Mouse (Mus musculus) adrenal gland (tissue): ENCODE measurements around the gene Eif2ak3.

Experiments
- intact Hi-C: fragments of 180-260 bp; cut with DNase I; formaldehyde crosslinking; loops from one replicate; pipeline ENCODE4 v1.15.1; 2025

Gene Eif2ak3

DNA sequence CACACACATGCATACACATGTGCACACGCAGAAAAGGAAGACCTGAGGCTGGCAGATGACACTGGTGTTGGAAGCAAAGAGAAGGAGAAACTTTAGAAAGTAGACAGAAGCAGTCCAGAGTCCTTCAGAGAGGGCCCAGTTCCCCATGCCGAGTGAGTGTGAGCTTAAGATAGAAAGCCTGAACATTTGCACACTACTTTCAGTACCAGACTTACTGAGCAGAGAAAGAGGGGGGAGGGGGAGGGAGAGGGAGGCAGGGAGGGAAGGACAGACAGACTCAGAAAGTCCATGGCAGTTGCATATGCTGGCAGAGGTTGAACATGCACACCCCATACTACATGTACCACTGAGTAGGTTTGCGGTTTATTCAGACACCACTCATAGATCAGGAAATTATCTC lies 13.8 kb upstream of the Eif2ak3 start:
- intact Hi-C loops, result no loop called here

DNA sequence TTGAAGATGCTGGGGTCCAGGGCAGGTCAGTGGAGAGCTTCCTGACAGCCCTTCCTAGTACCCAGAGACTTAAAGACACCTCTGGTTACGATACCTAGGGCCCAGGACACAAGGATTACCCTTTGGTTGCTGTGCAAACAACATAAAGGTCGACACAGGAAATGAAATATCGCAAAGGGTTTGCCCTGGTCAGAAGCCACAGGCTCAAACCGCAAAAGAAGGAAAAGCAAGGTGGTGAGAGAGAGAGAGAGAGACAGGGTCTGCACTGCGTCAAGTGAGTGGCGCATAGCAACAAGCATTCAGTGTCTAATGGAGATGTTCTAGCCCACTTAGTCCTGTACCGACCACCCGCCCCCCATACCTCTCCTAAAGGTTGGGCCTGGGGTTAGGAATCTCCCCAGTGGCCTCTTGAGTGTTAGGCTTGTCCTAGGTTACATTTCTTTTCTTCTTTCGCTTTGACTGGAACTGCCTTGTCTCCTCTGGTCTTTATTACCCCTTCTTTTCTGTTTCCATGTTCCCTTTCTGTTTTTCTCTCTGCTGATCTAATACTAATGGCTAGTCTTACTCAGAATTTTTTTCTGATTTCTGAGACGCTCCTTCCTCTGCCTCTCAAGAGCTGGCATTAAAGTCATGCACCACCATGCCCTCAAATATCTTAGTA lies 13.0 kb upstream of the Eif2ak3 start:
- intact Hi-C loops, result no loop called here

DNA sequence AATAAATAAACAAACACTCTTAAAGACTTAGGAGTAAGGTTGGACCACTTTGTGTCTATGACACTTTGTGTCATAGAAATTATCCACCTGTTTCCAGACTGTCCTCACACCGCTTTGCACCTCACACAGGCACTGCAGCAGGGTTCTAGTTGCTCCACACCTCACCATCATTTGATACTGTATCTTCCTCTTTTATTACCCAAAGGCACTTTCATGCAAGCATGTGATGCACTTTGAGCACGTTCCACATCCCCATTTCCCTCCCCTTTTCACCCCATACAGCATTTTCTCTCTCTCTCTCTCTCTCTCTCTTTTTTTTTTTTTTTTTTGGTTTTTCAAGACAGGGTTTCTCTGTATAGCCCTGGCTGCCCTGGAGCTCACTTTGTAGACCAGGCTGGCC lies 7.0 kb upstream of the Eif2ak3 start:
- intact Hi-C loops, result no loop called here

DNA sequence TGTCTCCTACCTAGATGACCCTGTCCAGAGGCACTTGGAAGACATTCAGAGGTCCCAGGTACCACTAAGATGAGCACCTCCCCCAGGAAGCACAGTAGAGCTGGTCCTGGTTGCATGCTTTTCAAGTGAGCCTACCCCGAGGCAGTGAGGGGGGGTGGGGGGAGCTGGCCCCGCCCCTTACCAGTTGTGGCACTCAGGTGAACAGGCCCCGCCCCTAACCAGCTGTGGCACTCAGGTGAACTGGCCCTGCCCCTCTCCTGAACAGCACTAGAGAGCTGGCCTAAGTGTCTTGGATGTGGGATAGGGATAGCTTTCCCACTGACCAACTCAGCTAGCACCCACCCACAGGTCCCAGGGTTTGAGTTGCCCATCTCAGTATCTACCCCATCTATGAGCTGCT lies 5.8 kb upstream of the Eif2ak3 start:
- intact Hi-C loops, result no loop called here

DNA sequence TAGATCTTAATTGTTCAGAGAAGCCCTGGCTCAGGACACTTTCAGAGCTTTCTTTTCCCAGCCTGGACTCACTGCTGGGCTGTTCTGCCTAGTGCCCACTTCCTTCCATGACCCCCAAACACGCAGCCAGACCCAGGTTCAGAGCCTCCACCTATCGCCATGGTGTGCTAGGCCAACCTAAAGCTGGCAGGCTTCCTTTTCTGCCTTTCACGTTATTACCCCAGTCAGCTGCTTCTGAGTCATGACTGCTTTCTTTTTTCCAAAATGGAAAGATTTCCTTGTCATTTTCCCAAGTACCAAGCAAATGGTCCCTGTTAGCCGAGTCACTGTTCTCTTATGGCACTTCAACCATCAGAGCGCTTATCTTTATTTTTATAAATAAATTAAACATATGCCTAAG lies 4.0 kb upstream of the Eif2ak3 start:
- intact Hi-C loops, result no loop called here

DNA sequence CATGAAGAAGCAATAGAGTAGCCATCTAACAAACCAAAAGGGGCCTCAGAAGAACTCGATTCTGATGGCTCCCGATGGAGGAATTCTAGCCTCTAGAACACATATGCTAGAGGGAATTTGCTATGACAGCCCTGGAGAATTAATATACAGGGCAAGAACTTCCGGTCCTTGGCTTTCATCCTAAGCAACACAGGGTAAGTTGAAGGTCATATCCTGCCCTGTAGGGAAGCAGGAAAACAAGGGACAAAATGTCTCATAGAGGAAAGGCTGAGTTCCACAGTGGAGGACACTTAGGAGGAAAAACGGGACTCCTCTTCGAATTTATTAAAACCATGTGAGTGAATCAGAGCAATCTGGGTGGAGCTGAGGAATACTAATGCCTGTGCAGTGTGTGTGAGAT lies 1.3 kb upstream of the Eif2ak3 start:
- intact Hi-C loops, result no loop called here

DNA sequence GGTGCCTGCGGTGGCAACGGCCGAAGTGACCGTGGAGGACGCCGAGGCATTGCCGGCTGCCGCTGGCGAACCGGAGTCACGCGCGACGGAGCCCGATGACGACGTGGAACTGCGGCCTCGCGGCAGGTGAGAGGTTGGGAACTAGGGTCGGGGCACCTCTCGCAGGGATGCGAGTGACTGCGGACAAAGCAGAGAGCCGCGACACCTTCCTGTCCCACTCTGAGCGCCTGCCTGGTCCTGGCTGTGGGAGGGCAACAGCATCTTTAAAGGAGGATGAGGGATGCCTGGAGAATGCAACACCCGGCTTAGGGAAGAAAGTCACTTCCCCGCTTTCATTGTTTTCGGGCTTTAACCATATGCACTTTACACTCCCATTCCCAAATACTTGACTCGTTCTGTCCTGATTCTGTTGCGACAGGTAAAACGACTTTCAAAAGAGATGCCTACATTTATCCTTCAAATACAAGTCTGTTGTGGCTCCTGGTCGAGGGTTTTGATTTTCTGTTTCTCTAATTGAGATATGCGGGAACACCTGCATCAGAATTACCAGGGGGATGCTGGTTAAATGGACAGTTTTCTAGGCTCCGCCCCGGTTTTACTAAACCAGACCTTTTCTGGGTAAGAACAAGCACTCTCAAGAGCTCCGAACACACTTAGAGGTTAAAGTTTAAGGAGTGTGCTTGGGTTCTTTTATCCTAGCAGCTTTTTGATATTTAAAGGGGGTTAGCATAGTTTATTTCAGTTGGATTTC lies 756 bp downstream of the Eif2ak3 start:
- intact Hi-C loops, result no loop called here

DNA sequence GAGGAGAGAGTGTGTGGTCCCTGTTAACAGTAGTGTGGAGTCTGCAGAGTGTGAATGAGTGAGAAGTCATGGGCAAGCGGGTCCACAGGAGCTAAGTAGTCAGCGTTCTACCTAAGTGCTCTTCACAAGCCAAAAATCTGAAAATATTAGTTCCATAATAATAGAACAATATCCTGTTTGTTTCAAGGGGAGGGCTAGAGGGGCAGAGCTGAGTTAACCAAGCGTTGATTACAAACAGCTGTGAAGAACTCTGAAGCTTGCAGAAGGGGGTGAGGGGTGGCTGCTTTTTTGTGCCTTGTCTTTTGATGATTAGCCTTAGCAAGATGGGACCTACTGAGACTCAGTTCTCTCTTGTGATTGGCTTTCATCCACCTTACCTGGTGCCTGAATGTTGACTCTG lies 3.1 kb downstream of the Eif2ak3 start:
- intact Hi-C loops, result no loop called here

DNA sequence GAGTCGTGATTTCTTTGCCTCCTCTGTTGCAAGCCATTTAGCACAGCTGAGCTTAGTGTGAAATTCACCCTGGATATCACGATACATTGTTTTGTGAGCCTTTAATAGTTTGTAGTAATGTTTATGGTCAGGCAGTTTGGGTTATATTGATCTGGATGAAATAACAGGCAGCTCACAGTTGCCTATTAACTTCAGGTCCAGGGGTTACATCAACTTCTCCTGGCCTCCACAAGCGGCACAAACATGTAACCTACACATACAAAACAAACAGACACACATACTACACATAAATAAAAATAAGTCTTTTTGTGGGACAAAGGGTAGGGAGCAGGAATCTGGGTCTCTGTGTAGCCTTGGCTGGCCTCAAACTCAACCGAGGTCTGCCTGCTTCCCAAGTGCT lies 9.1 kb downstream of the Eif2ak3 start:
- intact Hi-C loops, result no loop called here

DNA sequence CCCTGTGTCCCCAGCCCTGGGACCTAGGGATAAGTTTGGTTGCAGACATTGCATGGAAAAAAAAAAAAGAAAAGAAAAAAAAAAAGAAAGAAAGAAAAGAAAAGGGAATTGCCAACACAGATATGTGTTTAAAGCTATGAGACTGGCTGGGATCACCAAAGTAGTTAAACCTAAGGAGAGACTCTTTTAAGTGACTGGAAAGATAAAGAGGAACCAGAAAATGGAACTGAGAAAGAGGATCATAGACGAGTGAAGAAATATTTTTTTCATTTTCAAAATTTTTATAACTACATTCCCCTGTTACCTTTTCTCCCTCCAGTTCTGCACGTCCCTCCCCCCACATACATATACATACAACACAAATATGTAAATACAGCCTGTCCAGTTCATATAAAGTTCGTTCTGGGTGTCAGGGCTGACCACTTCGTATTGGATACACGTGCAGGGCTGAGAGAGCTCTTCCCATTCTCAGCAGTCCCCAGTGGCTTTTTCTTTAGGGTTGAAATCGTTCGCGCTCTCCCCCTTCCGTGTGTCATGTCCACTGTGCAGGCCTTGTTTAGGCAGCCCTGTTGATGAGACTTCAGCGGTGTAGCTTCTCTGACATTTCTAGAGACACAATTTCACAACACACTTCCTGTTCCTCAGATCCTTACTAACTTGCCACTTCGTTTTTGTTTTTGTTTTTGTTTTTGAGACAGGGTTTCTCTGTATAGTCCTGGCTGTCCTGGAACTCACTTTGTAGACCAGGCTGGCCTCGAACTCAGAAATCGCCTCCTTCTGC lies 11.4 kb downstream of the Eif2ak3 start:
- intact Hi-C loops, result no loop called here

DNA sequence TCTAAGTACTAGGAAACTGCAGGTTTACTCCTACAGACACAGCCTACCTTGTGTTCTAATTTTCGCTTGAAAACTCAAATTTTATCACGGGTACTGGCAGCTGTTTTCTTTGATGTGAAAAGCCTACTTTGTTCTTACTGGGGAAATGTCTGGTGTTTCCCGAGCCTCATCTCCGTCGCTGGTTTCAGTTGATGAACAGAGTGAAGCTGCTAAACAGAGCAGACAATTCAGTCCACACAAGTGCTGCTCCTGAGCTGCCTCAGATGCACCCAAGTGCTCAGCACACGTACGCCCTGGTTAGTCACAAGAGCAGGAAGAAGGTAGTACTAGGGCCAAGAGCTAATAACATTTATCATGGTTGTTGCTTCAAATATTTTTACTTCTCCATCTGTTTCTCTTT lies 18.4 kb downstream of the Eif2ak3 start:
- intact Hi-C loops, result no loop called here

DNA sequence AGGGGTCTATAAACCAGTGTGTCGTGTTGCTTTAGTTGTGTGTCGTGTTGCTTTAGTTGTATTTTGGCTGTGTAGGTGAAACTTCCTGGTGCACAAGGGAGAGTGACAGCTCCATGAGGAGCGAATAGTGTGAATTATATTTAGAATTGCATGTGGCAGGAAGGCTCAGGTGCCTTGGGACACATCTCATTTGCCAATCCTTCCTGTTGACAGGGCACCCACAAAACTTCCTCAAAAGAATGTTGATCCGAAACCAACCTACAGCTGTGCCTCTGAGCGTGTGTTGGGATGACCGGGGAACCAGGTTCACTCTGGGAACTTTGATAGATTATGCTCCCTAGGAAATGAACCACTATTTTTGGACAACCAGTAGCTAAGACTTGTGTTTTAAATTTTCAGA lies 20.0 kb downstream of the Eif2ak3 start:
- intact Hi-C loops, result no loop called here

DNA sequence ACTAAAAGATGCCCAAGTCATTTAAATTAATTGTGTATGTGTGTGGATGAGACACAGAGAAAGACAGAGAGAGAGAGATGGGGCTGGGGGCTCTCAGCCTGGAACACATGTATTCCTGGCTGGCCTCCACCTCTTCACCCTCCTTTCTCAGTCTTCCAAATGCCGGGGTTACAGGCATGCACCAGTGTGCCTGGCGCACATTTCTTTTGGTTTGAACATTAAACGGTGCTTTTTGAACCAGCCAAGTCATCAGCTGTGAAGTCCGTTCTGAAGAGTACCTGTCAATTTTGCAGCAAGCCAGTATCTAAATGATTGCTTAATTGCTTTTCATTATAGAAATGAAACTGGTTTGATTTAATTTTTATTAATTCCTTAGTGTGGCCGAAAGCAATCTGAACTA lies 22.4 kb downstream of the Eif2ak3 start:
- intact Hi-C loops, result no loop called here

DNA sequence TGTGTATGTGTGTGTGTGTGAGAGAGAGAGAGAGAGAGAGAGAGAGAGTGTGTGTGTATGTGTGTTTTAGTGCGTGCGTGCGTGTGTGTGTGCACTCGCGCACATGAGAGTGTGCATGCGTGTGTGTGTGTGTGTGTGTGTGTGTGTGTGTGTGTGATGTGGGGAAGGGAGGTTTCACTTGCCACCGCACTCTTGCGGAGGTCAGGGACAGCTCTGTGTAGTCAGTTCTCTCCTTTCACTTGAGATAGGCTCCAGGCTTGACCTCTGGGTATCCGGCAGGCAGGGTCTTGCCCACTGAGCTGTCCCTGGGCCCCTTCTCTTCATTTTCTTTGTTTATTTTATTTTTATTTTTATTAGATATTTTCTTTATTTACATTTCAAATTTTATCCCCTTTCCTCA lies 23.0 kb downstream of the Eif2ak3 start:
- intact Hi-C loops, result no loop called here

DNA sequence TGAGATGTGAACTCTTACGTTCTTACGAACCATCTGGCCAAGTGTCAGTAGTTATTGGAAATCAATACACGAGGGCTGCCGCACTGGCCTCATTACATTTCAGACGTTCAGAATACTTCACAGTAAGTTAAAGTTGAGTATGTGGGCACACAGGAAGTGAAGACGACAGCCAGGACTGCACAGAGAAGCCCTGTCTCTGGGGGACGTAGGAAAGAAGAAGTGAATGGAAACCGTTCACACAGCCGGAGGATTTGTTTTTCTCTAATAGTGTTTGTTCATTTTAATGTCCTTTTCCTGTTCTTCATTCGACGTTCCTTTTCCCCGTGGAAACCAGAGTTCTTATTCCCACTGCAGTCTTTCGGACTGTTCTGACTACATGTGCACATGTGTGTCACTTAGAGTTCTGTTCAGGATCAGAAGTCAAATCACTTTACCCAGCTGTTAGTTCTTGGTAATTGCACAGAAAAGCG lies 27.2 kb downstream of the Eif2ak3 start:
- intact Hi-C loops, result no loop called here

DNA sequence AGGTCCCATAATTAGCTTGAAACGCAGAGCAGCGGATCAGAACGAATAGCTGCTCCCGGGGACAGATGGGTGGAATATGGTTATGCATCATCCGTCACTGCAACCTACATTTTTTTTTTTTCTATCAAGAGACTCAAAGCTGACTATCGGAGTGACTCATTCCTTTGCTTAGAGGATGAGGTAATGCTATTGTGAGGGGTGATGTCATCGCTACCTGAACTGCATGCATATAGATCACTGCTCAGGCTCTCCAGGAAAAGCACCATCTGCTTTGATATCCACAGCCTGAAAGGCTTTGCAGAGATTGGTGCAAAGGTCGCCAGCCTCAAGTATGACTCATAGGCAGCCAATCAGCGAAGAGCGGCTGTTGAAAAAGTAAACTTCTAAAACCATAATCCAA lies 27.8 kb downstream of the Eif2ak3 start:
- intact Hi-C loops, result no loop called here

DNA sequence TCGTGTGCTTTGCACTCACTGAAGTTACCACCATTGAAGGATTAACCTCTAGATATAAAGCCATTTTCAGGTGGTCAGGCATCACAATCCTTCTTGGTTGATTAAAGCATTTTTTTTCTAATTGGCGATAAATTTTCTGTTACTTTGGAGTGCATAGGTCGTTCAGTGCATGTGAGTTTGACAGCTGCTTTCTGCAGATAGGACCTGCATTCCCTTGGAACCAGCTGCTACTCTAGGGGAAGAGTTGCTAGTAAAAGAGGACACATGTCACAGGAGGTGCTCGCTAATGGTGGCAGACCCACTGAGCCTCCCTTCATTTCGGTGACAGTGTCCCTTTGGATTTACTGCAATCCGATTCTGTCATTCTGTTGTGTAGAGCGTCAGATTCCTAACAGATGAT lies 28.3 kb downstream of the Eif2ak3 start:
- intact Hi-C loops, result no loop called here

DNA sequence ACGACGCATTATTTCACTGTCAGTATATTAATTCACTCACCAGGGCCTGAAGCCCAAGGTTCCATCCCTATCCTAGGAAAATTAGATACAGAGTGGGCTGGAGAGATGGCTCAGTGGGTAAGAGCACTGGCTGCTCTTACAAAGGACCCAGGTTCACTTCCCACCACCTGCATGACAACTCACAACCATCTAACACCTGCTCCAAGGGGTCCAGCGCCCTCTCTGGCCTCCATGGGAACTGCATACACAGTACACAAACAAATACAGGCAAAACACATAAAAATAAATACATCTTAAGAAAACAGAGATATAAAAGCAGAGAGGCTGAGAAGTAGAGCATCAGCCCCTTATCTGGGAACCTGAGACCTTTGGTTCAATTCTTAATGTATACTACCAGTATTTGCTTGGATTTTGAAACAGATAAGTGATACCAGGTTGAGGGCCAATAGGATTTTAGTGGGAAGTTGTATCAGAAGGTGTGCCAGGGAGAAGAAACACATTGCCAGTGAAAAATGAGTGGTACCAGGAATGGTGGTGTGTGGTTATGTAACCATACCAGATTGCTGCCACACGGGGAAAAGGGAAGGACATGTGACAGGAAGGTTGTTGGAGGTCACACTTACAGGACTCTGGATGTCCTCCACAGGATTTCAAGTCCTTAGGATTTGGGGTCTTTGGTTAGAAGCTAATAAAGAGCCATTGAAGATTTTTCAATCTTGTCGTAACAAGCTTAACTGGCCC lies 29.9 kb downstream of the Eif2ak3 start:
- intact Hi-C loops, result no loop called here

DNA sequence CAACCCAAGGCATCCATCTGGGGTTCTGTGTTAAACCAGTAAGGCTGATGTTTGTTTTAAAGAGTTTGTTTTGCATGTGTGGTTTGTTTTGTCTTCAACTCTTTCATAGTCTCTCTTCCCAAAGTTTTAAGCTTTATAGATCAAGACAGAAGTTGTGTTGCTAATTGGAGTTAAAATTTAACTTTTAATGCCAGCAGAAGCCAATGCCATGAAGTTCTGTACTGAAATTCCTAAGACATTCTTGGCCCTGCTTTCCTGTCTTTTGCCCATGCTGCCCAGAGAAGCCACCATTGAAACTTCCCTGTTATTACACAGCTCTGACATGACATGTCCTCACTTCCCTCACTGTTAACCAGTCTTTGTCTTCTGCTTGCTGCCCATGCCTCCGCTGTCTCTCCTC lies 30.7 kb downstream of the Eif2ak3 start:
- intact Hi-C loops, result no loop called here

DNA sequence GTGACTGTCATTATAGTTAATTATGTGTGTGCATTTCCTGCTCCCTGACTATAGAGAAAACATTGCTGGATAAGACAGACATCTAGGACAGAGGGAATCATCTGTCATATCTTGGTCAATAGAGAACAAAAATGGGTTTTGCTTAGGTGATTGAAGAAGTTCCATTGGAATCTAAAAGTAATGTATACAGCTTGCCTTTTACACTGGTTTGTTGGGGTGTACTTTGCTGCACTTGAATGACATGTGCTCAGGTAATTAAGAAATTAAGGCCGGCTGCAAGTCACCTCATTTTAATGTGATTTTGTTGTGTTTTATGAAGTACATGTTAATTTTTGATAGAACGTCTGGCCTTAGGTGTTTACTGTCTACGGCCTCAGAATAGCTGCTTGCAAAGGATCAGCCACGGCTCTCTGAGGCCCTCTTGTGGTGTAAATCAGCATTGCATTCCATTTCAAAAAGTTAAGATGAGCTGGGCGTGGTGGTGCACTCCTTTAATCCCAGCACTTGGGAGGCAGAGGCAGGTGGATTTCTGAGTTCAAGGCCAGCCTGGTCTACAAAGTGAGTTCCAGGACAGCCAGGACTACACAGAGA lies 36.5 kb downstream of the Eif2ak3 start:
- intact Hi-C loops, result loop anchor here (1.0 kb wide), 1 partner anchor 69 kb away; no protein-coding TSS in a partner anchor

DNA sequence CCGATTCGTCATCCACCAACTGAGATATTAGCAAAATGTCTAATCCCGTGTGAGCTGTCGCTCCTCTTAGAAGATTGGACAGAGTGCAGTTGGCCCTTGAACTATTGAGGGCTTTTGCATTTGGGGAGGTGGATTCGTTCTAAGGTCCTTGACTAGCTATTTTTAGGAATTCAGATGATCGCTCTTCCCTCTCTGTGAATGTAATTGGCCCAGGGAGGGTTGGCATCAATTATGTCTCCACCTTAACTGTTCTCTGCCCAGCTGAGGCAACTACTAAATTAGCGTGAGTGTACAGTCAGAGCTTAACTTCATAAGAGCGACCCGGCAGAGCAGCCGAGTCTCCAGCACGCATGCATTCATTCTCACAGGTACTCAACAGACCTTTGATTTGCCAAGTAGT lies 43.7 kb downstream of the Eif2ak3 start:
- intact Hi-C loops, result no loop called here
